Mouse (Mus musculus): Measurements from ENCODE around the gene Olfr1181.
"Not testable (repeated sequence)": the region's sequence is repeated elsewhere in the genome, so short reads cannot be mapped to it uniquely, and the experiment has no call there.

Olfr1181 gene

GRCm38 (mm10) chr2:88426071-88426470, at the start of gene Olfr1181:
Olfr1181 (minus strand) TSS chr2:88426171.
- DNase-seq (ENCODE audit: low spot score in 2 of 2), result no peak

GRCm38 (mm10) chr2:88454567-88454966, 28.6 kb upstream of the Olfr1181 start, which contains the start of gene Olfr1183:
Olfr1183 (plus strand) TSS chr2:88454867.
- DNase-seq (ENCODE audit: low spot score in 2 of 2), result not testable (repeated sequence)

GRCm38 (mm10) chr2:88449031-88449430, 23.1 kb upstream of the Olfr1181 start, which contains the start of gene Gm13757:
Gm13757 (minus strand) TSS chr2:88449131.
- no peak for DNase-seq (ENCODE audit: low spot score in 2 of 2)

- no peak for DNase-seq (ENCODE audit: low spot score in 2 of 2)
Measured at GRCm38 (mm10) chr2:88419051-88419450, 6.9 kb downstream of the Olfr1181 start, which contains the start of gene Olfr1180. Olfr1180 (minus strand) TSS chr2:88419151.

GRCm38 (mm10) chr2:88406353-88406752, 19.6 kb downstream of the Olfr1181 start, which contains the start of gene Olfr1179:
Olfr1179 (minus strand) TSS chr2:88406453.
- DNase-seq (ENCODE audit: low spot score in 2 of 2), result no peak

GRCm38 (mm10) chr2:88386762-88387161, 39.2 kb downstream of the Olfr1181 start, which contains the start of gene Olfr1178:
Olfr1178 (plus strand) TSS chr2:88387062.
- DNase-seq (ENCODE audit: low spot score in 2 of 2), result no peak
